Mouse (Mus musculus): ENCODE data around the gene Prokr2. TPM values are rescaled to one million over a fixed set of nuclear protein-coding genes. Genes with fewer than 3 reads are reported as not detected.
A peak's percentile ranks its signal among the peaks of the same experiment; 100 is the strongest.
"Not testable (repeated sequence)": the region's sequence is repeated elsewhere in the genome, so short reads cannot be mapped to it uniquely, and the experiment has no call there.

Prokr2 gene
- polyA plus RNA-seq, 1 experiment = not detected

GRCm38 (mm10) chr2:132368433-132368832 lies 16.8 kb downstream of the Prokr2 start:
- no peaks in the 10 kb centered on the region for H3K4me1 ChIP-seq (ENCODE audit: control insufficient read depth, insufficient read depth, low read length)
- WGBS = 46% methylated on average over 3 of the region's 3 CpGs
- no peak for DNase-seq
- H3K4me3 ChIP-seq (replicated peaks; ENCODE audit: extremely low read depth, low read depth, low read length) = no peak overlapping the region
- TF ChIP-seq CTCF (IDR thresholded peaks at IDR 0.05; ENCODE audit: insufficient read depth, low read length) = no peak

GRCm38 (mm10) chr2:132343846-132344245 lies 41.4 kb downstream of the Prokr2 start:
- DNase-seq = no peak
- H3K4me1 ChIP-seq (ENCODE audit: control insufficient read depth, insufficient read depth, low read length) = no peaks in the 10 kb centered on the region
- 77% methylated on average over 11 of the region's 11 CpGs for WGBS
- H3K4me3 ChIP-seq (replicated peaks; ENCODE audit: extremely low read depth, low read depth, low read length) = no peak overlapping the region
- no peak for TF ChIP-seq POLR2A (IDR thresholded peaks at IDR 0.05; ENCODE audit: borderline replicate concordance, extremely low read depth, low read depth, low read length)
- TF ChIP-seq CTCF (IDR thresholded peaks at IDR 0.05; ENCODE audit: insufficient read depth, low read length) = no peak

DNA sequence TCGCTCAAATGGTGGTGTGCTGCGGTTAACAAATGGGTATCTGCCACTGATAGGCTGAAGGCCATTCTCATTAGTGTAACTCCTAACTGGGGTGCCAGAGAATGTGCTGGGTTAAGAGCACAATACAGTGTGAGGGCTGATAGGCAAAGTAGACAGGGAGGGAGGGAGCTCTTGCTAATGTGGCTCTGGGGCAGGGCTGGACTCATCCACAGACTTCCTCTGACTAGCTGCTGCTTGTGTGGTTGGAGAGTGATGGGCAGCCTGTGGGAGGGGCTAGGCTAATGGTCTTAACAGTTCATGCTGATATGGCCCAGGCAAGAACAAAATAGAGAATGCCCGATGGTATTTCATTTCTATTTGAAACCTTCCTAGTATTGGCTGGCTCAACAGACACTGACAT lies 44.0 kb downstream of the Prokr2 start:
- Histone ChIP-seq H3K4me1 (ENCODE audit: control insufficient read depth, insufficient read depth, low read length) (no peaks in the 10 kb centered on the region), H3K4me3 (replicated peaks; ENCODE audit: extremely low read depth, low read depth, low read length) (no peak overlapping the region)
- TF ChIP-seq POLR2A (IDR thresholded peaks at IDR 0.05; ENCODE audit: borderline replicate concordance, extremely low read depth, low read depth, low read length) = no peak
- no peak for TF ChIP-seq CTCF (IDR thresholded peaks at IDR 0.05; ENCODE audit: insufficient read depth, low read length)
- DNase-seq = no peak
- WGBS = 91% methylated on average over 3 of the region's 3 CpGs

DNA sequence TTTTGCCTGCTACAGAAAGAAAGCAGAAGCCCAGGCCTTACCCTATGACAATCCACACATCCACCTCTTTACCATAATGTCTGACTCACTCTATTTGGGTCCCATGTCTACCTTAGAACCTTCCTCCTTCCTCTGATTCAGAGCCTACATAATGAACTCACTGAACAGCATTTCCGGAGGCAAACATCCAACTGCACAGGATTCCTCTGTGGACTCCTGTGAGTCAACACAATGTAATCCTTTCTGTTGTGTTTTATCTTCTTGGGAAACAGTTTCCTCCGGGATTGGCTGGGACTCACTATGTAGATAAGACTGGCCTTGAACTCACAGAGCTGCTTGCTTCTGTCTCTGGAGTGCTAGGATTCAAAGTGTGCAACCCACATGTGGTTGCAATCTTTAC lies 44.9 kb downstream of the Prokr2 start:
- WGBS = 48% methylated on average over 2 of the region's 2 CpGs
- Histone ChIP-seq H3K4me1 (ENCODE audit: control insufficient read depth, insufficient read depth, low read length) (no peaks in the 10 kb centered on the region), H3K4me3 (replicated peaks; ENCODE audit: extremely low read depth, low read depth, low read length) (no peak overlapping the region)
- TF ChIP-seq CTCF (IDR thresholded peaks at IDR 0.05; ENCODE audit: insufficient read depth, low read length) (no peak), POLR2A (IDR thresholded peaks at IDR 0.05; ENCODE audit: borderline replicate concordance, extremely low read depth, low read depth, low read length) (no peak)
- no peak for DNase-seq

- Histone ChIP-seq H3K4me1 (ENCODE audit: control insufficient read depth, insufficient read depth, low read length) (no peaks in the 10 kb centered on the region), H3K4me3 (replicated peaks; ENCODE audit: extremely low read depth, low read depth, low read length) (no peak overlapping the region)
- no peak for DNase-seq
- TF ChIP-seq POLR2A (IDR thresholded peaks at IDR 0.05; ENCODE audit: borderline replicate concordance, extremely low read depth, low read depth, low read length) = no peak
- TF ChIP-seq CTCF (IDR thresholded peaks at IDR 0.05; ENCODE audit: insufficient read depth, low read length) = no peak
- WGBS = 60% methylated on average over 2 of the region's 2 CpGs
Observed at GRCm38 (mm10) chr2:132337202-132337601, 48.0 kb downstream of the Prokr2 start.

- DNase-seq = no peak
- TF ChIP-seq POLR2A (IDR thresholded peaks at IDR 0.05; ENCODE audit: borderline replicate concordance, extremely low read depth, low read depth, low read length) (no peak), CTCF (IDR thresholded peaks at IDR 0.05; ENCODE audit: insufficient read depth, low read length) (no peak)
- Histone ChIP-seq H3K4me1 (ENCODE audit: control insufficient read depth, insufficient read depth, low read length) (no peaks in the 10 kb centered on the region), H3K4me3 (replicated peaks; ENCODE audit: extremely low read depth, low read depth, low read length) (no peak overlapping the region)
- 45% methylated on average over 4 of the region's 4 CpGs for WGBS
Observed at GRCm38 (mm10) chr2:132323541-132323940, 61.7 kb downstream of the Prokr2 start.

- Histone ChIP-seq H3K4me3 (replicated peaks; ENCODE audit: extremely low read depth, low read depth, low read length) (no peak overlapping the region), H3K4me1 (ENCODE audit: control insufficient read depth, insufficient read depth, low read length) (no peaks in the 10 kb centered on the region)
- no peak for TF ChIP-seq POLR2A (IDR thresholded peaks at IDR 0.05; ENCODE audit: borderline replicate concordance, extremely low read depth, low read depth, low read length)
- no peak for TF ChIP-seq CTCF (IDR thresholded peaks at IDR 0.05; ENCODE audit: insufficient read depth, low read length)
- WGBS = 71% methylated on average over 5 of the region's 5 CpGs
- DNase-seq = no peak
Observed at GRCm38 (mm10) chr2:132320516-132320915, 64.7 kb downstream of the Prokr2 start.

- TF ChIP-seq POLR2A (IDR thresholded peaks at IDR 0.05; ENCODE audit: borderline replicate concordance, extremely low read depth, low read depth, low read length) (no peak), CTCF (IDR thresholded peaks at IDR 0.05; ENCODE audit: insufficient read depth, low read length) (no peak)
- no peak for DNase-seq
- WGBS = 80% methylated on average over 1 of the region's 1 CpGs
- no peak overlapping the region for H3K4me3 ChIP-seq (replicated peaks; ENCODE audit: extremely low read depth, low read depth, low read length)
- no peaks in the 10 kb centered on the region for H3K4me1 ChIP-seq (ENCODE audit: control insufficient read depth, insufficient read depth, low read length)
Observed at GRCm38 (mm10) chr2:132317178-132317577, 68.1 kb downstream of the Prokr2 start.

- TF ChIP-seq POLR2A (IDR thresholded peaks at IDR 0.05; ENCODE audit: borderline replicate concordance, extremely low read depth, low read depth, low read length) (no peak), CTCF (IDR thresholded peaks at IDR 0.05; ENCODE audit: insufficient read depth, low read length) (peak; percentile 97)
- 41% methylated on average over 8 of the region's 8 CpGs for WGBS
- H3K4me3 ChIP-seq (replicated peaks; ENCODE audit: extremely low read depth, low read depth, low read length) = no peak overlapping the region
- peak; percentile 24 for DNase-seq
- no peaks in the 10 kb centered on the region for H3K4me1 ChIP-seq (ENCODE audit: control insufficient read depth, insufficient read depth, low read length)
Observed at GRCm38 (mm10) chr2:132316041-132316808, 69.0 kb downstream of the Prokr2 start.

- not testable (repeated sequence) for DNase-seq; H3K4me1 ChIP-seq (ENCODE audit: control insufficient read depth, insufficient read depth, low read length); H3K4me3 ChIP-seq (replicated peaks; ENCODE audit: extremely low read depth, low read depth, low read length)
- 84% methylated on average over 8 of the region's 8 CpGs for WGBS
Observed at GRCm38 (mm10) chr2:132314057-132314456, 71.2 kb downstream of the Prokr2 start.

Data from lung, adult 2 months (tissue).